Mouse (Mus musculus) left cerebral cortex, adult 9 months (tissue): Measurements from ENCODE around the gene Gm28035.
A peak's percentile ranks its signal among the peaks of the same experiment; 100 is the strongest.

Source experiments
- DNase-seq, 2 experiments: peaks; one replicate each; pipeline ENCODE4 v3.0.0; 2022; ENCODE audit warnings: low spot score in 2 of 2

Gm28035 gene

DNA sequence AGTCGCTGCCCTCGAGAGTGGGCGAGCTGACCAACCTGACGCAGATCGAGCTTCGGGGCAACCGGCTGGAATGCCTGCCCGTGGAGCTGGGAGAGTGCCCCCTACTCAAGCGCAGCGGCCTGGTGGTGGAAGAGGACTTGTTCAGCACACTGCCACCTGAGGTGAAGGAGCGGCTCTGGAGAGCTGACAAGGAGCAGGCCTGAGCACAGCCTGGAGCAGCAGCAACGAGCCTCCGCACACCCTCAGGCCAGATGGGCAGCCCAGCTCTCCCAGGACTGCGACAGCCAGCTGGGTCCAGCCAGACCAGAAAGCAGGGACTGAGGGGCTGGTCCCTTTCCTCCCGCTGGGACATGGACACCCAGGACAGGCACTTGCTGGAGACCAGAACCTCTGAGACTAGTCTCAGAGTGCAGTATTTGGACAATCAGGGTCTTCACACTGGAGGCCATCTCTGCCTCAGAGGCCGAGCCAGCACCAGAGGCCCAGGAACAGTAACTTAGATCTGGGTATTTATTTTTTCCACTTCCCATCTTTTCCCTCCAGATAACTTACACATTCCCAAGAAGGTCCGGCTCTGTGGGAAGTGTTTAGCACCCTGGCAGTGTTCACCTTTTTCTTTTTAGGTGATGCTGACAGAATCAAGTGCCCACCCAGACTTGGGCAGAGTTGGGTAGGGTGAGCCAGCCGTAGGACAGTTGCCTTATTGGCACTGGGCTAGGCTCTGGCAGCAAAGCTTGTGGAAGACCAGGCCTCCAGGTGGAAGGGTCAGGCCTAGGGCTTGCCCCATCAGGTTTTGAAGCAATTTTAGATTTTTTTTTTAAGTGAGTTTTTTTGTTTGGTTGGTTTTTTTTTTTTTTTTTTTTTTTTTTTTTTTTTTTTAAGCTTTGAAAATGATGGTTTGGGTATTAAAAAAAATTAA, 21.8 kb downstream of the Gm28035 start:
- DNase-seq = no peak

- DNase-seq = peak in 1 of 2 experiments; percentile 40
Measured at GRCm38 (mm10) chr2:30262840-30263441, 22.6 kb downstream of the Gm28035 start.

GRCm38 (mm10) chr2:30263811-30264210, 23.4 kb downstream of the Gm28035 start:
- DNase-seq = no peak

DNA sequence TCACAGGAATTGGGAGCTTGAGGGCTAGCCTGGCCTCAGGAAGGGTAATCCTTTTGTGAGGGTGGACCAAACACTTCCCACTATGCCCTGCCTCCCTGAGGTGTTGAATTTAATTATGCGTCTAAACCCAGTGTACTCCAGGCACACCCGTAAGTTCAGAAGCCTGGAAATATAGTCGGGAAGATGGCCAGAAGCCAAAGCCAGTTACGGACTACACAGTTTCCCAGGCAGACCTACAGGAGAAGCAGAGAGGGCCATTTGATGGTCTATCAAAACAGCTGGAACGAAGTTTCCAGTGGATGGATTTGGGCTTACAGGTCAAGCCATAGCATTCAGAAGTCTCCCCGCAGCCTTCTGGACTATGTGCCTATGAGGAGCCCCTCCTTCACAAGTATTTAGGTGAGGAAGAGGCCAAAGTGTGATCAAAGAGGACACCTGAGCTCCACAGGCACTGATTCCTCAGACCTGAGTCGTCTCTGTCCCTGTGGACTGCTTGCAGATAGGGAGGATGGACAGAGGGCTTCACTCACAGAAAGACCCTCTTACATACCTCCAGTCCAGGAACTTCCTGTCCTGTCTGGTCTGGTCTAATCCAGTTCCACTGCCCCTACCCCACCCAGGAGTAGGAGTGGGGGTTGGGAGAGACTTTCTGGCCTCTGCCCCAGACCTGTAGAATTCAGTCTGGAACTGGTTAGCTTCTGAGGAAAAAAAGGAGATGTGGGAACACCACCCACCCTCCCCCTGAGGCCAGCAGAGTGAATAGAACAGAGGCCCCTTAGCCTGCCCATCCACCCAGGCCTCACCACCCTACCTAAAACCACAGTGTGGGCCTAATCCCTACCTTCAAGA, 24.5 kb downstream of the Gm28035 start:
- DNase-seq = no peak

- peak; percentile 61 to 79 for DNase-seq
Measured at GRCm38 (mm10) chr2:30265767-30266253, 25.4 kb downstream of the Gm28035 start, which contains the start of gene Phyhd1. Phyhd1 (plus strand) TSS chr2:30266203.

GRCm38 (mm10) chr2:30266392-30266941, 26.1 kb downstream of the Gm28035 start:
- DNase-seq = peak in 1 of 2 experiments; percentile 60

GRCm38 (mm10) chr2:30267466-30267865, 27.1 kb downstream of the Gm28035 start:
- no peak for DNase-seq

- no peak for DNase-seq
Measured at GRCm38 (mm10) chr2:30268371-30268770, 28.0 kb downstream of the Gm28035 start.

DNA sequence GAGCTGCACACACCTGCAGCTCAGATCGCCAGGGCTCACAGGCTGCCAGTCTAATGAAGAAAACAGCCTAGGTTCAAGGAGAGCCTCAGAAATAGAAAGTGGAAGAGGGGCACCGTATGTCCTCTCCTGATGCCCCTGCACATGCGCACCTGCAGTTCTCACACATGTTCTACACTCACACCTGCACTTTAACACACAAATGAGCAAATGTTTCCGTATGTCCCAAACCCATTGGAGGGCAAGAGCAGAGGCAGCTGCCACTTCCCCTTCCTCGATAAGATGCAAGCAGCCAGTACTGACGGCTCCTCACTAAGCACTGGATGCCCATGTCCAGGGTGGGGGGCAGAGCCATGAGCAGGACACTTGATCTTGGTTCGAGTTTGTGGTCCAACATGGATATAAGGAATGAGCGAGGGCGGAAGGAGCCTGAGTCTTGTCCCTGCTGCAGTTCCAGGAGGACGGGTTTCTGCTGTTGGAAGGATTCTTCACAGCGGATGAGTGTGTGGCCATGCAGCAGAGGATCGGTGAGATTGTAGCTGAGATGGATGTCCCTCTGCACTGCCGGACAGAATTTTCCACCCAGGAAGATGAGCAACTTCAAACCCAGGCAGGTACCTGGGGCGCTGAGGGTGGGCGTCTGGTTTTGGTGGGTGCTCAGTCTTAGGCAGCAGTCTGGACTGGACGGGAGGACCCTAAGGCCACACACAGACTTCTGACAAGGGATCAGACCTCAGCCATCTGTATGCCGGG, 29.0 kb downstream of the Gm28035 start:
- DNase-seq = no peak

- peak; percentile 64 to 86 for DNase-seq
Measured at GRCm38 (mm10) chr2:30270134-30270533, 29.8 kb downstream of the Gm28035 start.

GRCm38 (mm10) chr2:30280743-30281142, 40.4 kb downstream of the Gm28035 start, which contains the start of gene Gm28038:
Gm28038 (plus strand) TSS chr2:30281043.
- DNase-seq = no peak

DNA sequence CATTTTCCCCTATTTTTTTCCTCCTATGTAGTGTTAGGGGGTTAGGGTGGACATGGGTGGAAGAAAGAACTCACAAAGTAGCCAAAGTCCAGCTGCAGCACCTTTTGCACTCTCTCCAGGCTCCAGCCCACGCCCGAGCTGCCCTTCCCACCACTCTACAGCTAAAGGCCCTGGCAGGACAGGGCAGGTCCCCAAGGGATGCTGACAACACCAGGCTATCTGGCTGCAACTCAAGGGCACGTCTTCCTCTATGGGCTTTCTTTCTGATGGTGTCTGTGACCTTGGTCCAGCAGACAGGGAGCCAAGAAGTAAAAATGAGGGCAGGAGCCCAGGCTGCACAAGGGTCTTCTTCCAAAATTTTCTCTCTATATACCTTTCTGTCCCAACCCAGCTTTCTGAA, 41.3 kb downstream of the Gm28035 start:
- no peak for DNase-seq

DNA sequence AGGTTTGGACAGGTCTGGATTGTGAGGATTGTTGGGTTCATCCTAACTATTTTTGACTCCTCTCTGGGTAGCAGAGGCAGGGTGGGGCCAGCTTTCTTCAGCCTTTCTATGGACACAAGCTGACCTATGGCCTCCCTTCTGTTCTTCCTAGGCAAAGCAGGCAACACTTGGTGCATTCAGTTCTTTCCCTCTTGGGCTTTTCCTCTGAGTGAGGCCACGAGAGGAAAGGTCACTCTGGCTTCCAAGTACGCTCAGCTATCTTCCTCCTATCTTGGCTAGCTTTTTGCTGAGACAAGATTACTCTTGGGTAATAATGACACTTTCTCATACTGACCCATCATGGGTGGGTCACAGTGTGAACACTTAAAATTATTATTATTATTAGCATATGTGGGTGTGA, 42.8 kb downstream of the Gm28035 start:
- DNase-seq = no peak

DNA sequence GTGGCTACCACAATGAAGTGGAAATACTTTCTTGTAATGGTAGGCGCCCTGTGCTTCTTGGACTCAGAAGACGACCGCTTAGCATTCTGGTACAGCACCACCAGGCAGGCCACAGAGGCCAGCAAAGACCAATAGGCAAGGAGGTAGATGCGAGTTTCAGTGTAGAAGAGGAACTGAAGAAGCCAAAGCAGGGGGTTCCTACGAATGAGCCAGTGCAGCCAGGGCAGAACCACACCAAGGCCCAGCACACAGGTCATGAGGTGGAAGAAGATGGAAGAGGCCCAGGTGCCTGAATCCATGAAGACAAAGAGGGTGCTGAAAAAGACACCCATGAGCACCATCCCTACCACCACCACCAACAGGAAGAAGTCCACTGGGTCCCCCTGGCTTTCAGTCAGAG, 44.6 kb downstream of the Gm28035 start:
- no peak for DNase-seq

DNA sequence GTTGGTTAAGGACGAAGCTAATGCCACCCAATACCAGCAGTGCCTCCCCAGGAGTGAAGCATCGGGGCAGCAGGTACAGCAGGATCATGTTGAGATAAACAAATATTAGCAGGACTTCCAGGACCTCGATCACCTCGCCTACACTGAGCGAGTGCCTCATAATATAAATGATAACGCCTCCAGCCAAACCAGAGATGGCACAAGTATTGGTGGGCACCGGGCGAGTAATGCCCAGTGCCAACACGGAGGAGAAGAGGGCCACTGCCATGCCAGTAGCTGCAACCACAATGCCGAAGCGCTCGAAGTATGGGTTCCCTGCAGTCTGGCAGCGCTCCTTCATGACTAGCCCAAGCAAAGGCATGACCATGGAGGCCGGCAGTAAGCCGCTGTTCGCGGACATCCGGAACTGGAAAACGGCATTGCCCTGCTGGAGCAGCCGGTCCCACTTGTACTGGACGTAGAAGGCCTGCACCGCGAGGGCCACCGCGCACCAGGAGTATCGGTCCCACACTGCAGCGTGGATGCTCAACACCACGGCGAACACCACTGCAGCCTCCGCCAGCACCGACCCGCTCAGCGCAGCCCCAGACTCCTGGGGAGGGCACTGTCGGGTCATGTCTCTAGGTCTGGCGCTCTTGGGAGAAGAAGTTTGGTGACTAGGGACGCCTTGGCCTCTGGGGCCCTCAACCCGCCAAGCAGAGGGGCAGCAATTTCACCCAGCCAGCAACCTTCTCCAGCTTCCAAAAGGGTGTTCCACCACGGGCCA, 45.2 kb downstream of the Gm28035 start:
- DNase-seq = no peak

- peak; percentile 81 to 94 for DNase-seq
Measured at GRCm38 (mm10) chr2:30286192-30287026, 46.0 kb downstream of the Gm28035 start, which contains the start of the genes Dolk and Nup188. Dolk (minus strand) TSS chr2:30286334. Nup188 (plus strand) TSS chr2:30286397.

- no peak for DNase-seq
Measured at GRCm38 (mm10) chr2:30287027-30287373, 46.6 kb downstream of the Gm28035 start.

DNA sequence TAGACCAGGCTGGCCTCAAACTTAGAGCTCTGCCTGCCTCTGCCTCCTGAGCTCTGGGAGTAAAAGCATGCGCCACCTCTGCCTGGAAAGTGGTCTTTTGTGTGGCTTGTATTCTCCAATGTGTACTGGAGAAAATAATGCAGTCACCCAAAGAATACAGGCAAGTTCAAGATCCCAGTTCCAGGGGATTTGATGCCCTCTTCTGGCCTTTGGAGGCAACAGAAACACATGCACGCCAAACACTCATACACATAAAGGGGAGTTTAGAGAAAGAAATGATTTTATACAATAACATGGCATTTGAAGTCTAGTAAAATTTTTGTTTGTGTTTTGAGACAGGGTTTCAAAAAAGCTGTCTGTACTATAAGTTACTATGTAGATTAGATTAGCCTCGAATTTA, 59.2 kb downstream of the Gm28035 start:
- DNase-seq = no peak

DNA sequence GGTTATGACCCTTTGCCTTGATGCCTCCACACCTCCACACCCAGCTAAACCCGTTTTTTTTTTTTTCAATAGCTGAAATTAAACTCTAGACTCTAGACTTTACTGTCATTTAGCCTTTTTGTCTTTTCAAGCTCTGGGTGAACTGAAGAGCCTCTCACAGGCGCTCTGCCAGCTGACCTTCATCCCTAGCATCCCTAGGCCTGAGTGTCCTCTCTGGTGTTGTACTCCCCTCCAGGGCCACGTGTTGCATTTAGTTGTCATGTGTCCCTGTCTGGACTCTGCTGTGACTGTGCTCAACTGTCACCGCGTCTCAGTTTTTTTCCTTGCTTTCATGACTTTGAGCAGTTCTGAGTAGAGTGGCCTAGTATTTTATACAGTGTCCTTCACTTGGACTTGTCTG, 59.6 kb downstream of the Gm28035 start:
- no peak for DNase-seq
